Mouse (Mus musculus): ENCODE measurements around the gene Sumo2. TPM values are rescaled to one million over a fixed set of nuclear protein-coding genes. Genes with fewer than 3 reads are reported as not detected.

Gene Sumo2
- total and polyA plus RNA-seq, 3 experiments, result 556 to 653 TPM; not detected in 1

DNA sequence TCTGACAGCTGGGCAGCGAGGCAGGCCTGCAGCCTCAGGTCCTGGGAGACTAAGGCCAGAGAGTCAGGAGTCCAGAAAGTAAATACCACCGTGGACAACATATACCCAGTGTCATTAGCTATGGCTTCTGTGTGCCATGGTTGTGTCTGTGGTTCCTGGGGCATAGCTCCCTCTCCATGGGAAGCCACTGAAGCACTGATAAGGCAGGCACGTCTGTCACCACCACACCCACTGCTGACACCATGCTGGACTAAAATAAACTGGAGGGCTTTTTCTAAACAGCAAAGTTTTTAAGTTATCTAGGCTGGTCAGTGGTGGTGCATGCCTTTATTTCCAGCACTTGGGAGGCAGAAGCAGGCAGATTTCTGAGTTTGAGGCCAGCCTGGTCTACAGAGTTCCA, 29.5 kb downstream of the Sumo2 start:
- Histone ChIP-seq H3K27me3 (ENCODE audit: control insufficient read depth in 1 of 2, insufficient read depth in 2 of 2, low read length in 2 of 2) (no peaks in the 10 kb centered on the region), H3K9me3 (replicated peaks; ENCODE audit: insufficient read depth, low read length) (no peaks in the 10 kb centered on the region), H3K27ac (ENCODE audit: control insufficient read depth, low read depth, low read length) (no peak overlapping the region), H3K79me2 (ENCODE audit: control insufficient read depth, insufficient read depth, low read length, poor library complexity) (peaks cover 81% of the 10 kb centered on the region), H3K9ac (ENCODE audit: control insufficient read depth, low read depth, low read length, poor library complexity, severe bottlenecking) (no peak overlapping the region), H3K36me3 (ENCODE audit: control insufficient read depth in 1 of 2, insufficient read depth in 2 of 2, low read length in 2 of 2) (peaks cover 12 to 47% of the 10 kb centered on the region in 2 experiments), H3K4me3 (ENCODE audit: control insufficient read depth in 1 of 2, insufficient read depth in 1 of 2, low read depth in 2 of 2, low read length in 2 of 2) (no peak overlapping the region), H3K4me1 (ENCODE audit: control insufficient read depth in 1 of 2, insufficient read depth in 2 of 2, low read length in 2 of 2) (peaks cover 29 to 44% of the 10 kb centered on the region in 2 experiments)
- TF ChIP-seq TAL1 (IDR thresholded peaks at IDR 0.05; ENCODE audit: low read length) (no peak), ZC3H11A (IDR thresholded peaks at IDR 0.05; ENCODE audit: low read depth, low read length) (no peak), BHLHE40 (IDR thresholded peaks at IDR 0.05; ENCODE audit: borderline replicate concordance, low read depth, low read length) (no peak), NELFE (IDR thresholded peaks at IDR 0.05; ENCODE audit: low read depth, low read length) (no peak), SIN3A (IDR thresholded peaks at IDR 0.05; ENCODE audit: low read length) (peak; percentile 69; the same call in 1 of the 2 replicates), POLR2AphosphoS2 (IDR thresholded peaks at IDR 0.05; ENCODE audit: low read length) (no peak), TBP (IDR thresholded peaks at IDR 0.05; ENCODE audit: low read depth, low read length) (no peak), E2F4 (IDR thresholded peaks at IDR 0.05; ENCODE audit: borderline replicate concordance, low read depth, low read length) (no peak), POLR2AphosphoS5 (IDR thresholded peaks at IDR 0.05; ENCODE audit: borderline replicate concordance, low read depth, low read length) (no peak), CTCF (IDR thresholded peaks at IDR 0.05 in 2 of 3, conservative IDR thresholded peaks at IDR 0.05 in 1 of 3; ENCODE audit: control insufficient read depth in 1 of 3, insufficient read depth in 1 of 3, low read depth in 2 of 3, low read length in 3 of 3, poor library complexity in 1 of 3, severe bottlenecking in 1 of 3) (no peak), MEF2A (IDR thresholded peaks at IDR 0.05; ENCODE audit: extremely low read depth, insufficient replicate concordance, low read depth, low read length, poor library complexity, severe bottlenecking) (no peak), SMC3 (IDR thresholded peaks at IDR 0.05; ENCODE audit: low read depth, low read length) (no peak), MXI1 (IDR thresholded peaks at IDR 0.05; ENCODE audit: low read depth, low read length) (peak; percentile 83), NRF1 (IDR thresholded peaks at IDR 0.05; ENCODE audit: insufficient read depth, low read depth, low read length, poor library complexity, severe bottlenecking) (no peak), RCOR1 (IDR thresholded peaks at IDR 0.05; ENCODE audit: low read depth, low read length) (no peak), MYB (IDR thresholded peaks at IDR 0.05; ENCODE audit: low read depth, low read length) (no peak), GABPA (IDR thresholded peaks at IDR 0.05; ENCODE audit: low read depth, low read length) (no peak), ETS1 (IDR thresholded peaks at IDR 0.05; ENCODE audit: low read depth, low read length) (peak; percentile 64), GATA1 (IDR thresholded peaks at IDR 0.05; ENCODE audit: low read depth, low read length) (peak; percentile 67), ZKSCAN1 (IDR thresholded peaks at IDR 0.05; ENCODE audit: low read depth, low read length) (no peak), UBTF (IDR thresholded peaks at IDR 0.05; ENCODE audit: borderline replicate concordance, insufficient read depth, low read depth, low read length) (no peak), CHD1 (IDR thresholded peaks at IDR 0.05; ENCODE audit: low read depth, low read length) (no peak), USF2 (IDR thresholded peaks at IDR 0.05; ENCODE audit: borderline replicate concordance in 1 of 2, insufficient read depth in 1 of 2, low read depth in 1 of 2, low read length in 2 of 2) (no peak), JUND (IDR thresholded peaks at IDR 0.05; ENCODE audit: low read depth, low read length) (no peak), MYC (IDR thresholded peaks at IDR 0.05; ENCODE audit: low read depth, low read length) (no peak), ZMIZ1 (IDR thresholded peaks at IDR 0.05; ENCODE audit: low read depth, low read length) (no peak), POLR2A (IDR thresholded peaks at IDR 0.05; ENCODE audit: control insufficient read depth in 1 of 2, insufficient read depth in 1 of 2, low read depth in 1 of 2, low read length in 2 of 2, poor library complexity in 1 of 2) (no peak), HCFC1 (IDR thresholded peaks at IDR 0.05; ENCODE audit: low read depth, low read length) (no peak), ZNF384 (IDR thresholded peaks at IDR 0.05; ENCODE audit: low read depth, low read length) (peak; percentile 44; the same call in 1 of the 2 replicates), USF1 (IDR thresholded peaks at IDR 0.05; ENCODE audit: low read depth, low read length) (no peak), CHD2 (IDR thresholded peaks at IDR 0.05; ENCODE audit: low read length) (no peak), TCF12 (IDR thresholded peaks at IDR 0.05; ENCODE audit: low read depth, low read length) (no peak), MAZ (IDR thresholded peaks at IDR 0.05; ENCODE audit: low read depth, low read length) (no peak), EP300 (IDR thresholded peaks at IDR 0.05; ENCODE audit: low read depth in 1 of 2, low read length in 2 of 2) (no peak; a peak in 2 of 4 replicates), MAX (IDR thresholded peaks at IDR 0.05; ENCODE audit: low read length) (peak; percentile 58), MAFK (IDR thresholded peaks at IDR 0.05; ENCODE audit: borderline replicate concordance, low read depth, low read length) (no peak), RAD21 (IDR thresholded peaks at IDR 0.05; ENCODE audit: low read depth, low read length) (no peak), KAT2A (conservative IDR thresholded peaks at IDR 0.05; ENCODE audit: low read depth, low read length) (no peak), ELF1 (IDR thresholded peaks at IDR 0.05; ENCODE audit: low read depth, low read length) (no peak)
- DNase-seq (ENCODE audit: low read depth, low spot score), result peak; percentile 66

Measured in MEL (cell line).